Mouse (Mus musculus) stomach, embryonic 16.5 days (tissue): ENCODE data around the gene Gm45618. TPM values are rescaled to one million over a fixed set of nuclear protein-coding genes. Genes with fewer than 3 reads are reported as not detected.

Experiments
- ATAC-seq: fragments of 200-750 bp; cut with Nextera tagmentation; 2 replicates; pipeline ENCODE4 v1.8.0; 2017; ENCODE audit warnings: moderate number of reproducible peaks, moderate TSS enrichment; ENCODE audit not compliant: insufficient read depth, low FRiP score
- H3K27ac ChIP-seq: fragments of 300-500 bp; sonication (generic); 2 replicates; pipeline ENCODE4 v1.5.1; 2014; ENCODE audit warnings: low read length
- H3K27me3 ChIP-seq: fragments of 300-500 bp; sonication (generic); 2 replicates; pipeline ENCODE4 v1.6.1; 2014; ENCODE audit warnings: low read length, control low read depth, mixed read lengths; ENCODE audit not compliant: control insufficient read depth, insufficient read depth
- H3K36me3 ChIP-seq: fragments of 300-500 bp; sonication (generic); 2 replicates; pipeline ENCODE4 v1.6.1; 2014; ENCODE audit warnings: low read length; ENCODE audit not compliant: control insufficient read depth, insufficient read depth
- H3K4me1 ChIP-seq: fragments of 300-500 bp; sonication (generic); 2 replicates; pipeline ENCODE4 v1.6.1; 2014; ENCODE audit warnings: low read length, control low read depth, mixed read lengths; ENCODE audit not compliant: control insufficient read depth, insufficient read depth
- H3K4me2 ChIP-seq: fragments of 300-500 bp; sonication (generic); 2 replicates; pipeline ENCODE4 v1.6.1; 2014; ENCODE audit warnings: low read depth, low read length, mixed read lengths
- H3K4me3 ChIP-seq: fragments of 300-500 bp; sonication (generic); replicated peaks from 2 replicates; pipeline ENCODE4 v1.5.1; 2014; ENCODE audit warnings: mild to moderate bottlenecking, low read length
- H3K9ac ChIP-seq: fragments of 300-500 bp; sonication (generic); 2 replicates; pipeline ENCODE4 v1.6.1; 2014; ENCODE audit warnings: low read length
- H3K9me3 ChIP-seq: fragments of 300-500 bp; sonication (generic); replicated peaks from 2 replicates; pipeline ENCODE4 v1.6.1; 2016; ENCODE audit warnings: low read length, control low read depth; ENCODE audit not compliant: control insufficient read depth
- WGBS: fragments of 180-500 bp; shearing (Covaris S2); extraction: QIAGEN DNeasy Blood & Tissue Kit; methylation state at CpG from one replicate; pipeline ENCODE4 v1.1.7; 2014; 5-methylcytosine and 5-hydroxymethylcytosine counted together
- polyA plus RNA-seq: library from polyadenylated mRNA; unstranded; fragments of >200 nt; fragmentation: Nextera tagmentation; extraction: Ambion mirVana; gene quantifications from 2 replicates; pipeline ENCODE4 v1.2.1, GENCODE M21; 2015

Gm45618 gene
- polyA plus RNA-seq, 1 experiment from 2014 or later: not detected

DNA sequence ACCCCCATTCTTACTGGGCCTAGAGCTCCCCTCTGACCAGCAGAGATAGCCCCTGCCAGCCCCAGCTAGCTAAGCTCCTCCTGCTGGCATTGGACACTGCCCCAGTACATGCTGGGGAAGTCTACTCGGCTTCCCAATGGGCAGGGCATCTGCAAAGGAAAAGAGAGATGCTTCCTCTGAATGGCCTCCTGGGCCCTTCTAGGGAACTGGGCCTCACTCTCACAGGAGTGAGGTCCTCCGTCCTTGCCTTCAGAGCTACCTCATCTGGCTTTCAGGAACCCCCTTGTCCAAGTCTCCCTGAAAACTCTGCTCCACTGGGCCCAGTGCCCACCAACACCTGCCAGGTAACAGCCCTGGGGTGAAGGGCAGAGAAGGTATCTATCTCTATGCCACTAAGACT, 39.7 kb downstream of the Gm45618 start:
- H3K4me2 ChIP-seq: no peak overlapping the region
- ATAC-seq: no peak
- no peak overlapping the region for H3K9ac ChIP-seq
- H3K36me3 ChIP-seq: no peaks in the 10 kb centered on the region
- H3K27me3 ChIP-seq: peaks cover 28% of the 10 kb centered on the region
- H3K9me3 ChIP-seq: no peaks in the 10 kb centered on the region
- H3K27ac ChIP-seq: no peak overlapping the region
- 53% methylated on average over 2 of the region's 2 CpGs for WGBS
- no peak overlapping the region for H3K4me3 ChIP-seq
- peaks cover 8% of the 10 kb centered on the region; the same call in 1 of the 2 replicates for H3K4me1 ChIP-seq

DNA sequence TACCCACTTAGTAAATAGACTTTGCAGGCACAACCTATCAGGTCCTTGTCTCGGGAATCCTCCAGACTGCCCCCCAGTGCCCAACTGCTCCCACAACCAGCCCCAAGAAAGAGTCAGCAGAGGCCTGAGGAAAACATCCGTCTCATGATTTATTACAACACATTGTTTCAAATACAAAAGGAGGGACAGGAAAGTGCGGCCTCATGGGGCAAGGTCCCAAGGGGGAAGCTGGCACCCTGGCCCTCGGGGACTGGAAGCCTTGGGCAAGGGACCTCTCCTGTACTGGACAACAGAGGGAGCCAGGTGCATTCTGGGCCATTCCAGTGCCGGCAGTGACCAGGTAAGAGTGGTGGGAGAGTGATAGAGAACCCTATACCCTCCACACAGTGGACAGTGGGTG, 41.2 kb downstream of the Gm45618 start:
- Histone ChIP-seq H3K4me2 (no peak overlapping the region), H3K27ac (no peak overlapping the region), H3K4me1 (peaks cover 3% of the 10 kb centered on the region; the same call in 1 of the 2 replicates), H3K4me3 (no peak overlapping the region), H3K36me3 (no peaks in the 10 kb centered on the region), H3K27me3 (peaks cover 32% of the 10 kb centered on the region), H3K9me3 (no peaks in the 10 kb centered on the region), H3K9ac (no peak overlapping the region)
- ATAC-seq: no peak
- 54% methylated on average over 5 of the region's 5 CpGs for WGBS

DNA sequence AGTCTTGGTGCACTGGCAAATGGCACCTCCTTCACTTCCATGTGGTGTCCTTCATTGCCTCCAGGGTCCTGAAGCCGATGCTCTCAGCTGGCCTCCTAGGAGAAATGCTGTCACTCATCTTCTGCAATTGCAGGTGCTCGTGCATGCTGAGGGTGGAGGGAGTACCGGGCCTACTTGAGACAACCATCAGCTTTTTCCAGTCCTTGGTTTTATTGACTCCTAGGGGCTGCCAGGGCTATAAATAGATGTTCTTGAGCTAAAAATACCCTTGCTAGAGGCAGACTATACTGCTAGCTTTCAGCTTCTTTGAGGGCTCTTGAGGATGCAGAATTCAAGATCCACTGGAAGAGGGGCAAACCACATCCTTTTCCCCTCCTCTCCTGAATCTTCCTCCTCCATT, 43.4 kb downstream of the Gm45618 start:
- Histone ChIP-seq H3K4me2 (no peak overlapping the region), H3K9me3 (no peaks in the 10 kb centered on the region), H3K9ac (no peak overlapping the region), H3K36me3 (no peaks in the 10 kb centered on the region), H3K4me1 (no peaks in the 10 kb centered on the region), H3K27me3 (peaks cover 22% of the 10 kb centered on the region), H3K27ac (no peak overlapping the region), H3K4me3 (no peak overlapping the region)
- WGBS: 55% methylated on average over 3 of the region's 3 CpGs
- ATAC-seq: no peak

DNA sequence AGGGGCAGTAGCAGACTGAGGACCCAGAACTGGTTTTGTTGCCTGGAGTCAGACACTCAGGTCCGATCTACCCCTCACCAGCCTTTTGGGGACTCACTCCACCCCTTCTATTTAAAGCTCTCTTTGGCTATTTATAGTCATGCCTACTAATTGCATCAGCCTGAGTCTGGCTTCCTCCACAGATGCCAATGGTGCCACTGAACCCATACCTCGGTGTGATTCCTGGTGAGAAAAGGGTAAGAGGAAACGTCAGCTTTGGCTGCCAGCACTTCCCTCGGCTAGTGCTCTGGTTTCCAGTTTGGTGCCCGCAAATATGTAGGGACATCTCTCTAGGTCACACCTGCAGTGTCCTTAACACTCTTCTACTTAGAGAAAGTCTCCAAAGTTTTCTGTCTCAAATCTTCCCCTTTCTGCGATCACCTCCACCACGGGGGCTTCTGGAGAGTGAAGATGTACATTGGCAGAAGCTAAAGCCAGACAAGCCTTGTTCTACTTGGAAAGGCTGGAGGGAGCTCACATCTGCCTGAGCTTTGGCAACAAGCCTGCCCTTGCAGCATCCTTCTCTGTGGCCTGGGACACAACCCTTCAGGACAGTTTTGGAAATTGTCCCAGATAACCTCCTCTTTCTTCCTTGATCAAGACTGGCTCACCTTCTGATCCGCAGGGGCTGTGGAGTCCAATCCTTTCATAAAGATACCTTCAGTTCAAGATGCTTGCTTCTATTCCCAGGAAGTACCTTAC, 46.2 kb downstream of the Gm45618 start:
- Histone ChIP-seq H3K27me3 (0 out of 2 replicates have a peak, but pooled peaks cover 7% of the 10 kb centered on the region), H3K9ac (no peak overlapping the region), H3K36me3 (no peaks in the 10 kb centered on the region), H3K9me3 (no peaks in the 10 kb centered on the region), H3K4me3 (no peak overlapping the region), H3K27ac (no peak overlapping the region), H3K4me1 (no peaks in the 10 kb centered on the region), H3K4me2 (no peak overlapping the region)
- 69% methylated on average over 8 of the region's 8 CpGs for WGBS
- no peak for ATAC-seq

DNA sequence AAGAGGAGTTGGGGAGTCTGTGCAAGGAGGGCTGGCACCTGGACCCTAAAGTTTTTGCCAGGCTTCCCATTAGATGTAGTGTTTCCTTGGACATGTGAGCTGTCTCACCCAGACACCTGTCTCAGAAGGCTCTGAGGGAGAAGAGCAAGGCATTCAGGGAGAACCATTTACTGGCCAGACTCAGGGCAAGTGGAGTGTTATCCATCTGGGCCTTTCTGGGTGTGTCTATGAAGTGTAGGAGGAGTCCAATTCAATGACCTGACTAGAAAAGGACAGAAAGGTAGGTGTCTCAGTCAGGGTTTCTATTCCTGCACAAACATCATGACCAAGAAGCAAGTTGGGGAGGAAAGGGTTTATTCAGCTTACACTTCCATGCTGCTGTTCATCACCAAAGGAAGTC, 48.8 kb downstream of the Gm45618 start:
- Histone ChIP-seq H3K4me3 (no peak overlapping the region), H3K4me1 (no peaks in the 10 kb centered on the region)

DNA sequence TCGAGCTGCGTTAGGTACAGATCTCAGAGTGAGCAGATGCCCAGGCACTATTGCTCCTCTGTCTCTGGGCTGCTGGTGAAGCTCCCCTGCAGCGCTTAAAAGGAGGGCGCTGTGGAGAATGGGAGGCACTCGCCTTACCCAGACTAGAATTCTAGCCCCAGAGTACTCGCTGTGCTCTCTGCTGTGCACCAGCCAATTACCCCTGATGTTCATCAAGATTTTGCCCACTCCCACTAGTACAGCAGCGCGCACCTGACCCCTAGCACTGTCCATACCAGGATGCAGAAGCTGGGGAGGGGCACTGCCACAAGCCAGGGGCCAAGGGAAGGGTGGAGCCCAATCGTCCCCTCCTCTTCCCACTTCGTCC, 49.3 kb downstream of the Gm45618 start:
- Histone ChIP-seq H3K4me3 (no peak overlapping the region; the same call in 1 of the 2 replicates), H3K9me3 (no peaks in the 10 kb centered on the region), H3K4me1 (no peaks in the 10 kb centered on the region), H3K36me3 (no peaks in the 10 kb centered on the region), H3K27me3 (0 out of 2 replicates have a peak, but pooled peaks cover 7% of the 10 kb centered on the region), H3K4me2 (no peak overlapping the region), H3K9ac (no peak overlapping the region), H3K27ac (no peak overlapping the region)
- ATAC-seq: no peak
- WGBS: 12% methylated on average over 10 of the region's 10 CpGs

More for the DNA sequence above, 48.8 kb downstream of the Gm45618 start:
- no peak overlapping the region for H3K27ac ChIP-seq
- no peak for ATAC-seq
- H3K9ac ChIP-seq: no peak overlapping the region
- H3K4me2 ChIP-seq: no peak overlapping the region
- H3K9me3 ChIP-seq: no peaks in the 10 kb centered on the region
- H3K36me3 ChIP-seq: no peaks in the 10 kb centered on the region
- 0 out of 2 replicates have a peak, but pooled peaks cover 7% of the 10 kb centered on the region for H3K27me3 ChIP-seq

DNA sequence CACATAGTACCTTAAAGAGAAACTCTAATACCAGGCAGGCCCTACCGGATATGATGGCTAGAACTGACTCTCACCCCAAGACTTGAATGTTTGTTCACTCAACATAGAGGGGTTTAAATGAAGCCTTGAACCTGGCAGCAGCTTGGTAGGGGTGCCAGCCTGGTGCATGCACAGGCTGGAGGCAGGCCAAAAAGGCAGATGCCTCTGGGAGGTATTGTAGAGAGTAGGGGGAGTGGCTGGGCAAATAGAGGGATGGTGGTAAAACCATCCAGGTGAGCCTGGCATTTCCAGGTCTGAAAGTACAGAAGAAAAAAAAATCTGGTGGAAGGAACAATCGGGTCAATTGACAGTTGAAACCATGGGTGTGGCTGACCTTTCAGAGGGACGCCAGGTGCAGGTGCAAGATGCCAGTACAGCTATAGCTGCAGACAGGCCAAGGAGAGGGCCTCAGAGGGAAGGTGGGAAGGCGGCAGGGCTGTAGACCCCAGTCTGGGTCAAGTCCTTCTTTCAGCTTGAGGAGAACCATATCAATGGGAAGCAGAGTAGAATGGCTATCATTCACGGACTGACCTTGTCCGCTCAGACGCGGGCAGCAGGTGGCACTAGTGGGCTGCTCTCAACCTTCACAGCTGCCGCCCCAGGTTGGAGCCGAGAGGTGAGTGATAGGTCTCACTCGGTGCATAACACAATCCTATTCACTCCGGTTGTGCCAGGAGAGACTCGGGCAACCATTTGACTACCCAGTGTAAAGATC, 49.9 kb downstream of the Gm45618 start:
- peak; percentile 82 for ATAC-seq
- 12% methylated on average over 13 of the region's 13 CpGs for WGBS
- 0 out of 2 replicates have a peak, but pooled peaks cover 7% of the 10 kb centered on the region for H3K27me3 ChIP-seq
- no peak overlapping the region for H3K9ac ChIP-seq
- H3K4me1 ChIP-seq: no peaks in the 10 kb centered on the region
- no peak overlapping the region; the same call in 1 of the 2 replicates for H3K4me3 ChIP-seq
- no peak overlapping the region for H3K4me2 ChIP-seq
- H3K36me3 ChIP-seq: no peaks in the 10 kb centered on the region
- no peaks in the 10 kb centered on the region for H3K9me3 ChIP-seq
- H3K27ac ChIP-seq: no peak overlapping the region

Other genes starting within 250 kb of the Gm45618 start
- 52.0 and 62.6 TPM in 2 replicates for gene Tollip, start 202.2 kb downstream of the Gm45618 start, polyA plus RNA-seq
- gene Brsk2, start 171.0 kb downstream of the Gm45618 start, polyA plus RNA-seq: 1.4 TPM in 2 replicates
- 73.9 and 75.9 TPM in 2 replicates for gene Mob2, start 59.7 kb downstream of the Gm45618 start, polyA plus RNA-seq
- 6.4 TPM in 2 replicates for gene Dusp8, start 24.9 kb downstream of the Gm45618 start, polyA plus RNA-seq
- gene Gm39115, start 15.3 kb upstream of the Gm45618 start, polyA plus RNA-seq: not detected in 2 replicates
- gene Gm45337, start 23.9 kb upstream of the Gm45618 start, polyA plus RNA-seq: not detected in 2 replicates
- gene Gm29735, start 36.4 kb upstream of the Gm45618 start, polyA plus RNA-seq: not detected in 2 replicates
- gene Gm4553, start 45.0 kb upstream of the Gm45618 start, polyA plus RNA-seq: not detected in 2 replicates
- gene Krtap5-2, start 55.3 kb upstream of the Gm45618 start, polyA plus RNA-seq: not detected in 2 replicates
- gene Gm10153, start 69.7 kb upstream of the Gm45618 start, polyA plus RNA-seq: not detected in 2 replicates
- not detected in 2 replicates for gene Krtap5-3, start 80.6 kb upstream of the Gm45618 start, polyA plus RNA-seq
- gene Gm7579, start 91.1 kb upstream of the Gm45618 start, polyA plus RNA-seq: not detected in 2 replicates
- gene Krtap5-5, start 109.2 kb upstream of the Gm45618 start, polyA plus RNA-seq: not detected in 2 replicates
- gene Gm40460, start 120.3 kb upstream of the Gm45618 start, polyA plus RNA-seq: not detected in 2 replicates
- gene Gm2431, start 137.6 kb upstream of the Gm45618 start, polyA plus RNA-seq: not detected in 2 replicates
- gene Gm4559, start 153.6 kb upstream of the Gm45618 start, polyA plus RNA-seq: not detected in 2 replicates
- gene Krtap5-1, start 176.4 kb upstream of the Gm45618 start, polyA plus RNA-seq: not detected in 2 replicates
- gene Krtap5-4, start 182.8 kb upstream of the Gm45618 start, polyA plus RNA-seq: not detected in 2 replicates